Mouse (Mus musculus) heart, embryonic 16.5 days (tissue): ENCODE measurements at regions not wholly inside any gene's neighbourhood (a gene's known extent, or its start where the extent isn't known, plus 50 kb on each side); places are given as distances from the start of the nearest gene placed in this dataset.

Source experiments
- ATAC-seq: fragments of 200-750 bp; cut with Nextera tagmentation; replicated peaks from 2 replicates; pipeline ENCODE4 v1.8.0; 2017; ENCODE audit warnings: moderate number of reproducible peaks; ENCODE audit not compliant: insufficient read depth, low FRiP score; ENCODE audit errors: extremely low read depth
- H3K27ac ChIP-seq: fragments of 300-500 bp; sonication (generic); 2 replicates; pipeline ENCODE4 v1.5.1; 2014; ENCODE audit warnings: mild to moderate bottlenecking, low read length, control low read depth, moderate library complexity
- H3K27me3 ChIP-seq: fragments of 300-500 bp; sonication (generic); 2 replicates; pipeline ENCODE4 v1.6.1; 2014; ENCODE audit warnings: low read length, mixed read lengths; ENCODE audit not compliant: control insufficient read depth, insufficient read depth
- H3K36me3 ChIP-seq: fragments of 300-500 bp; sonication (generic); 2 replicates; pipeline ENCODE4 v1.6.1; 2014; ENCODE audit not compliant: control insufficient read depth, insufficient read depth
- H3K4me1 ChIP-seq: fragments of 300-500 bp; sonication (generic); 2 replicates; pipeline ENCODE4 v1.6.1; 2014; ENCODE audit warnings: low read length, mixed read lengths; ENCODE audit not compliant: control insufficient read depth, insufficient read depth
- H3K4me2 ChIP-seq: fragments of 300-500 bp; sonication (generic); 2 replicates; pipeline ENCODE4 v1.6.1; 2014; ENCODE audit warnings: low read depth, mild to moderate bottlenecking, control low read depth, low read length
- H3K4me3 ChIP-seq: fragments of 300-500 bp; sonication (generic); 2 replicates; pipeline ENCODE4 v1.5.1; 2014; ENCODE audit warnings: mild to moderate bottlenecking, control low read depth, low read length
- H3K9ac ChIP-seq: fragments of 300-500 bp; sonication (generic); 2 replicates; pipeline ENCODE4 v1.6.1; 2014; ENCODE audit warnings: low read length, control low read depth
- H3K9me3 ChIP-seq: fragments of 300-500 bp; sonication (generic); replicated peaks from 2 replicates; pipeline ENCODE4 v1.6.1; 2016; ENCODE audit warnings: low read length; ENCODE audit not compliant: control insufficient read depth
- WGBS: fragments of 180-500 bp; shearing (Covaris S2); extraction: QIAGEN DNeasy Blood & Tissue Kit; methylation state at CpG from one replicate; pipeline ENCODE4 v1.1.7; 2014; 5-methylcytosine and 5-hydroxymethylcytosine counted together

- H3K36me3 ChIP-seq = no peaks in the 10 kb centered on the region
- no peak overlapping the region for H3K27ac ChIP-seq
- ATAC-seq = no peak
Observed at GRCm38 (mm10) chr15:62849326-62849725, 995.7 kb downstream of the Gsdmc2 start.

GRCm38 (mm10) chr15:62845884-62846283, 999.1 kb downstream of the Gsdmc2 start:
- WGBS = 76% methylated on average over 3 of the region's 3 CpGs
- ATAC-seq = no peak
- Histone ChIP-seq H3K9me3 (no peaks in the 10 kb centered on the region), H3K4me1 (no peaks in the 10 kb centered on the region), H3K36me3 (no peaks in the 10 kb centered on the region), H3K27ac (no peak overlapping the region), H3K9ac (no peak overlapping the region), H3K4me2 (no peak overlapping the region), H3K4me3 (no peak overlapping the region), H3K27me3 (no peaks in the 10 kb centered on the region)

More at GRCm38 (mm10) chr15:62849326-62849725, 995.7 kb downstream of the Gsdmc2 start:
- no peaks in the 10 kb centered on the region for H3K27me3 ChIP-seq
- no peak overlapping the region for H3K4me2 ChIP-seq
- no peaks in the 10 kb centered on the region for H3K4me1 ChIP-seq
- H3K9ac ChIP-seq = no peak overlapping the region
- H3K4me3 ChIP-seq = no peak overlapping the region
- no peaks in the 10 kb centered on the region for H3K9me3 ChIP-seq

DNA sequence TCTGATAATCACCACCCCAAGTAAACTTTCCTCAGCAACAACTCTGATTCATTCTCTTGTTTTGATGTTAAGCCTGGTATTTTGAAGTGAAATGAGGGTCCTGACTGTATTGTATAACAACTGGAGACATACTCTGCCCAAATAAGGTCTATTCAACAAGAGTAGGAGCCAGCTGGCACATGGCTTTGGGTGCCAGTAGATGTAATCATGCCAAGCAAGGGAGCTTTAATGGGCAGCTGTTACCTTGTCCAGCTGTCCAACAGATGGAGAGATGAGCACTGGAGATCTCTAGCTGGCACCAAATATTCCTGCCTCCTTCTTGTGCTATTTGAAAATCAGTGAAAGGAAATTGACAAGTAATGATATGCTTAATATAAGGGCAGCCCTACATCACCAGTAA, 1019.4 kb downstream of the Gsdmc2 start:
- H3K4me2 ChIP-seq = no peak overlapping the region
- no peaks in the 10 kb centered on the region for H3K9me3 ChIP-seq
- no peaks in the 10 kb centered on the region for H3K36me3 ChIP-seq
- no peaks in the 10 kb centered on the region for H3K27me3 ChIP-seq
- no peak overlapping the region for H3K27ac ChIP-seq
- no peak for ATAC-seq
- no peak overlapping the region for H3K9ac ChIP-seq
- no peak overlapping the region for H3K4me3 ChIP-seq
- H3K4me1 ChIP-seq = no peaks in the 10 kb centered on the region

DNA sequence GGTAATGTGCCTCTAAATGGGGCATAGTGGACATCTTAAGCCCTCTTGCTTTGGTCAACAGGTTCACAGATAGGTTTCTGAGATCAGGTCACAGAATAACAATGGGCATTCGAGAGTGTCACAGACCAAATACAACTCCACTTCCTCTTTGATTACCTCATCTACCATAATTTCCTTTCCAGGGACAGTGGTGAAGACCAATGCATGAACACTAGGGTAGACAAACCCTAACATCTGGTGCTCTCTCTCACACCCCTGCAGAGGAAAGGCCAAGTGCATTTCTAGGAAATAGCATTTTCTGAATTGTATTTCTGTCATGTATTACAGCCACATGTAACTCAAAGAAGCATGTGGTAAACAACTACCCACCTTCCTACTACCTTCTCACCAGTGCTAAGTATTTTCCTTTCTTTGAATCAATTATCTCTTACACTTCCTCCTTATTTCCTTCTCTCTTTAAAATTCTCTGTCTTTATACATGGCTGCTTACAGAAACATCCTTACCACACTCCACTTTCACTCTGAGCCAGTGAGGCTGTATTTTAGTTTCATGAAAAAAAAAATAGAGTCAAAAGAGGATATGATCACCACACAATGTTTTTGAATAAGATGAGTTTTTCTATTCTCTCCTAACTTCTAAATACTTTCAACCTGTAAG, 1021.0 kb downstream of the Gsdmc2 start:
- H3K27ac ChIP-seq = no peak overlapping the region
- H3K36me3 ChIP-seq = no peaks in the 10 kb centered on the region
- H3K9ac ChIP-seq = no peak overlapping the region
- no peak for ATAC-seq
- H3K9me3 ChIP-seq = no peaks in the 10 kb centered on the region
- H3K4me1 ChIP-seq = no peaks in the 10 kb centered on the region
- H3K4me2 ChIP-seq = no peak overlapping the region
- WGBS = 58% methylated on average over 1 of the region's 1 CpGs
- no peak overlapping the region for H3K4me3 ChIP-seq
- H3K27me3 ChIP-seq = no peaks in the 10 kb centered on the region

DNA sequence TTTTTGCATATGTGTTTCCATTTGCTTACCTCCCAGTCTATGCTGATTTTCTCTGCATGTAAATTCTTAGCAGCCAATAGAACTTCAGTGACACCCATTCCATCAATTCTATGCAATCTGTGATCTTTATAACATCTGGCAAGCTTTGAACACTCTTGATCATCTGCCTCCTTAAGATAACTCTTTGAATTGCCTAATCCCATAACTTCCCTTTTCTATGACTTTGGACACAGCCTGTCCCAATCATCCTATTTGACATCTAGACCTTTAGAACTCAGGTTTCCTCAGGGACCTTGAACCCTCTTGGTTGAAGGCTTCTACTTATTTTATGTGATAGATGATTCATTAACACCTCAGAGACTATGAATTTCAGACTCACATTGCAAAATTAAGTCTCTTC, 1022.7 kb downstream of the Gsdmc2 start:
- H3K9ac ChIP-seq = no peak overlapping the region
- H3K36me3 ChIP-seq = no peaks in the 10 kb centered on the region
- H3K27me3 ChIP-seq = no peaks in the 10 kb centered on the region
- H3K27ac ChIP-seq = no peak overlapping the region
- H3K4me1 ChIP-seq = no peaks in the 10 kb centered on the region
- H3K4me2 ChIP-seq = no peak overlapping the region
- H3K4me3 ChIP-seq = no peak overlapping the region
- no peak for ATAC-seq
- H3K9me3 ChIP-seq = no peaks in the 10 kb centered on the region

- Histone ChIP-seq H3K4me3 (no peak overlapping the region), H3K9ac (no peak overlapping the region), H3K9me3 (no peaks in the 10 kb centered on the region), H3K4me2 (no peak overlapping the region), H3K4me1 (no peaks in the 10 kb centered on the region), H3K27ac (no peak overlapping the region), H3K27me3 (no peaks in the 10 kb centered on the region), H3K36me3 (no peaks in the 10 kb centered on the region)
- no peak for ATAC-seq
- WGBS = 60% methylated on average over 1 of the region's 1 CpGs
Observed at GRCm38 (mm10) chr15:62813093-62813492, 1031.9 kb downstream of the Gsdmc2 start.

DNA sequence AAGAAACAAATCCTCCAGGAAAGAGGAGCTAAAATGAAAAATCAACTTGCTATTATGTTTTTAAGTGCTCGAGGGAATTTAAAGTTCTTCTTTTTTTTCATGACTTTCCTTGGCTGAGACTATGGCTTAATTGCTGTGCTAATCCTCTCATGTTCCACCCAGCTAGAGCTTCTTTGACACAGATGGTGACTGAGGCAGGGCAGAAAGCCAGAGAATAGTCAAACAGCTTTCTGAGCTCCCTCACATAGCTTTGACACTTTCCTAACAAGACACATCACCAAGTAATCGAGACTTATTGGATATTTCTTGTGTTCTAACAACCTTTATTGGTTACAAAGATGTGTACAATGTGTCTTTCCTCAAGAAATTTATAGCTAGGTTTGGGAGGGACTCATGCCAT, 1033.0 kb downstream of the Gsdmc2 start:
- H3K9ac ChIP-seq = no peak overlapping the region
- H3K27ac ChIP-seq = no peak overlapping the region
- no peak overlapping the region for H3K4me2 ChIP-seq
- H3K4me1 ChIP-seq = no peaks in the 10 kb centered on the region
- no peak overlapping the region for H3K4me3 ChIP-seq
- no peaks in the 10 kb centered on the region for H3K27me3 ChIP-seq
- H3K36me3 ChIP-seq = no peaks in the 10 kb centered on the region
- H3K9me3 ChIP-seq = no peaks in the 10 kb centered on the region
- WGBS = 45% methylated on average over 2 of the region's 2 CpGs
- no peak for ATAC-seq

GRCm38 (mm10) chr15:62809320-62809719, 1035.7 kb downstream of the Gsdmc2 start:
- 65% methylated on average over 3 of the region's 3 CpGs for WGBS
- no peak overlapping the region for H3K27ac ChIP-seq
- no peak overlapping the region for H3K4me2 ChIP-seq
- ATAC-seq = no peak
- no peaks in the 10 kb centered on the region for H3K4me1 ChIP-seq
- H3K9ac ChIP-seq = no peak overlapping the region
- H3K36me3 ChIP-seq = no peaks in the 10 kb centered on the region
- H3K4me3 ChIP-seq = no peak overlapping the region
- H3K27me3 ChIP-seq = no peaks in the 10 kb centered on the region
- no peaks in the 10 kb centered on the region for H3K9me3 ChIP-seq

- no peaks in the 10 kb centered on the region for H3K36me3 ChIP-seq
- no peaks in the 10 kb centered on the region for H3K4me1 ChIP-seq
- 64% methylated on average over 4 of the region's 4 CpGs for WGBS
- H3K4me2 ChIP-seq = no peak overlapping the region
- no peak overlapping the region for H3K9ac ChIP-seq
- H3K27me3 ChIP-seq = no peaks in the 10 kb centered on the region
- no peak overlapping the region for H3K27ac ChIP-seq
- no peak for ATAC-seq
- H3K9me3 ChIP-seq = no peaks in the 10 kb centered on the region
- no peak overlapping the region for H3K4me3 ChIP-seq
Observed at GRCm38 (mm10) chr15:62808087-62808808, 1036.7 kb downstream of the Gsdmc2 start.
